Mouse (Mus musculus) retina, postnatal 1 day (tissue): ENCODE results near the gene Ptprm.

Source experiments
- DNase-seq: peaks from one replicate; pipeline ENCODE4 v3.0.0-alpha.2; 2012

The Ptprm gene

GRCm38 (mm10) chr17:67055681-67056080 lies 298.6 kb downstream of the Ptprm start:
- no peak for DNase-seq

- DNase-seq: no peak
Observed at GRCm38 (mm10) chr17:67054202-67054601, 300.1 kb downstream of the Ptprm start.

- DNase-seq: no peak
Observed at GRCm38 (mm10) chr17:67052624-67053314, 301.5 kb downstream of the Ptprm start.

- DNase-seq: no peak
Observed at GRCm38 (mm10) chr17:67047697-67048096, 306.6 kb downstream of the Ptprm start.

GRCm38 (mm10) chr17:67038558-67038957 lies 315.7 kb downstream of the Ptprm start:
- no peak for DNase-seq

GRCm38 (mm10) chr17:67033547-67033946 lies 320.7 kb downstream of the Ptprm start:
- no peak for DNase-seq

GRCm38 (mm10) chr17:67032021-67032420 lies 322.2 kb downstream of the Ptprm start:
- DNase-seq: no peak

GRCm38 (mm10) chr17:67031341-67031740 lies 322.9 kb downstream of the Ptprm start:
- DNase-seq: no peak

GRCm38 (mm10) chr17:67027274-67027673 lies 327.0 kb downstream of the Ptprm start:
- no peak for DNase-seq

- no peak for DNase-seq
Observed at GRCm38 (mm10) chr17:67016501-67016900, 337.8 kb downstream of the Ptprm start.

- DNase-seq: no peak
Observed at GRCm38 (mm10) chr17:67013217-67013616, 341.0 kb downstream of the Ptprm start.

- DNase-seq: no peak
Observed at GRCm38 (mm10) chr17:67011836-67012583, 342.2 kb downstream of the Ptprm start.

- DNase-seq: no peak
Observed at GRCm38 (mm10) chr17:67010136-67010535, 344.1 kb downstream of the Ptprm start.

GRCm38 (mm10) chr17:67008137-67008536 lies 346.1 kb downstream of the Ptprm start:
- no peak for DNase-seq

GRCm38 (mm10) chr17:67006740-67007385 lies 347.4 kb downstream of the Ptprm start:
- DNase-seq: peak; percentile 75

- DNase-seq: no peak
Observed at GRCm38 (mm10) chr17:66996882-66997281, 357.4 kb downstream of the Ptprm start.

- no peak for DNase-seq
Observed at GRCm38 (mm10) chr17:66996016-66996415, 358.2 kb downstream of the Ptprm start.

GRCm38 (mm10) chr17:66991815-66992214 lies 362.4 kb downstream of the Ptprm start:
- no peak for DNase-seq

GRCm38 (mm10) chr17:66990761-66991160 lies 363.5 kb downstream of the Ptprm start:
- DNase-seq: no peak

- no peak for DNase-seq
Observed at GRCm38 (mm10) chr17:66988014-66988413, 366.2 kb downstream of the Ptprm start.

GRCm38 (mm10) chr17:66981649-66982048 lies 372.6 kb downstream of the Ptprm start:
- DNase-seq: no peak

- DNase-seq: no peak
Observed at GRCm38 (mm10) chr17:66979971-66980370, 374.3 kb downstream of the Ptprm start.

- DNase-seq: no peak
Observed at GRCm38 (mm10) chr17:66976490-66976889, 377.8 kb downstream of the Ptprm start.

- DNase-seq: no peak
Observed at GRCm38 (mm10) chr17:66972976-66973375, 381.3 kb downstream of the Ptprm start.
